Mouse (Mus musculus): ENCODE measurements at regions not wholly inside any gene's neighbourhood (a gene's known extent, or its start where the extent isn't known, plus 50 kb on each side); places are given as distances from the start of the nearest gene placed in this dataset.

GRCm38 (mm10) chr8:34523849-34524248, 412.3 kb upstream of the Gm10131 start:
- Histone ChIP-seq H3K27ac (ENCODE audit: insufficient read depth, low read length) (no peak overlapping the region), H3K4me1 (ENCODE audit: control insufficient read depth, insufficient read depth, low read length) (no peaks in the 10 kb centered on the region), H3K4me3 (ENCODE audit: insufficient read depth, low read length) (no peak overlapping the region)
- TF ChIP-seq POLR2A (IDR thresholded peaks at IDR 0.05; ENCODE audit: extremely low read depth, insufficient read depth, low read length) (no peak), CTCF (IDR thresholded peaks at IDR 0.05; ENCODE audit: extremely low read depth, insufficient read depth, low read length) (no peak)

DNA sequence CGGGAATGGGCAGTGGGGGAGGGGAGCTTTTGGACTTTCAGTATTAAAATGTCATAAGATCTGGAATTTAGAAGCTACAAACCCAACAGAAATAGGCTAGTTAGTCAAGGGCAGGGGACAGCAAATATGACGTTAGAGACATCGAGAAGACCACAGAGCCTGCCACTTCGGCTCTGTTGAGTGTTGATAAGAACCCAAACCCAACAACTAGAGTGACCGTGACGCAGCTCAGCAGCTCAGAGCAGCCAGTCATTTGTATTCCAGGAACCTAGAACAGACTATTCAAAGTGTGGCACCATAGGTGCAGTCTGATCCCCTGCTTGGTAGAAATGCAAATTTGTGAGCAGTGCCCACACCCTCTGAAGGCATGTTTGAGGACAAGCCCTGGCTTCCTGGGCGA, 409.8 kb upstream of the Gm10131 start:
- TF ChIP-seq POLR2A (IDR thresholded peaks at IDR 0.05; ENCODE audit: extremely low read depth, insufficient read depth, low read length) (no peak), CTCF (IDR thresholded peaks at IDR 0.05; ENCODE audit: extremely low read depth, insufficient read depth, low read length) (no peak)

GRCm38 (mm10) chr8:34520664-34521063, 409.1 kb upstream of the Gm10131 start:
- TF ChIP-seq POLR2A (IDR thresholded peaks at IDR 0.05; ENCODE audit: extremely low read depth, insufficient read depth, low read length) (no peak), CTCF (IDR thresholded peaks at IDR 0.05; ENCODE audit: extremely low read depth, insufficient read depth, low read length) (no peak)
- Histone ChIP-seq H3K4me1 (ENCODE audit: control insufficient read depth, insufficient read depth, low read length) (no peaks in the 10 kb centered on the region), H3K27ac (ENCODE audit: insufficient read depth, low read length) (no peak overlapping the region), H3K4me3 (ENCODE audit: insufficient read depth, low read length) (no peak overlapping the region)

More for the DNA sequence above, 409.8 kb upstream of the Gm10131 start:
- H3K27ac ChIP-seq (ENCODE audit: insufficient read depth, low read length): no peak overlapping the region
- H3K4me1 ChIP-seq (ENCODE audit: control insufficient read depth, insufficient read depth, low read length): no peaks in the 10 kb centered on the region
- H3K4me3 ChIP-seq (ENCODE audit: insufficient read depth, low read length): no peak overlapping the region

GRCm38 (mm10) chr8:34513459-34514090, 402.0 kb upstream of the Gm10131 start:
- no peaks in the 10 kb centered on the region for H3K4me1 ChIP-seq (ENCODE audit: control insufficient read depth, insufficient read depth, low read length)
- H3K4me3 ChIP-seq (ENCODE audit: insufficient read depth, low read length): no peak overlapping the region
- no peak overlapping the region for H3K27ac ChIP-seq (ENCODE audit: insufficient read depth, low read length)
- no peak for TF ChIP-seq POLR2A (IDR thresholded peaks at IDR 0.05; ENCODE audit: extremely low read depth, insufficient read depth, low read length)
- TF ChIP-seq CTCF (IDR thresholded peaks at IDR 0.05; ENCODE audit: extremely low read depth, insufficient read depth, low read length): no peak

DNA sequence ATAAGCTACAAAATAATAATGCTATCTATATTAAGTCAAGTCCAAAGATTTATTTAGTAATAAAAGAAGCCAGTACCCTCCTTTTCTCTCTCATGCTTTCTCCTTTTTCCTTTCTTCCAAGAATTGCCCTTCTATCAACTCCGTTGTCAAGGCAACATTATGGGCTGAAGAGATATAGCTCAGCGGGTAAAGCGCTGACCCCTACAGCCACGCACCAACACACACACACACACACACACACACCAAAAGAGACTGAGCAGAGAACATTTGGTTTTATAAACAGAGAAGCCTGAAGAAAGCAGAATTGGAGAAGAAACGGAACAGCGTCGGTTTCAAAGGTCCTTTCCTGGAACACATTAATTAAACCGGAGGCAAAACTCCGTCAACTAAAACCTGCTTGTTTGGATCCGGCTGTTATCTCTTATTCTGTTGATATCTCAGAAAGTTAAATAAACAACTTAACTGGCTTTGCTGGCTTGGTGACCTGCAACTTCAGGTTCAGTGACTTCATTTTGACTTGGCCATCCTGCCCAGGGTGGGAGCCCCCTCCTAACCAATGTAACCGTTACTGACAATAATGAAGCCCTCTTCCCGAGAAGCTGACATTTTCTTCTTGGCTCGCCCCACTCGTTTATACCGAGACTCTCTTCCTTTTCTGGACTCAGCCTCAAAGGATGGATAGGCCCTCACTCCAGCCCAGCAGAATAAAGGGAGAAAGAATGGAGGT, 394.5 kb upstream of the Gm10131 start:
- TF ChIP-seq CTCF (IDR thresholded peaks at IDR 0.05; ENCODE audit: extremely low read depth, insufficient read depth, low read length) (no peak), POLR2A (IDR thresholded peaks at IDR 0.05; ENCODE audit: extremely low read depth, insufficient read depth, low read length) (no peak)
- H3K27ac ChIP-seq (ENCODE audit: insufficient read depth, low read length): no peak overlapping the region

GRCm38 (mm10) chr8:34505102-34505501, 393.6 kb upstream of the Gm10131 start:
- Histone ChIP-seq H3K4me3 (ENCODE audit: insufficient read depth, low read length) (no peak overlapping the region), H3K4me1 (ENCODE audit: control insufficient read depth, insufficient read depth, low read length) (no peaks in the 10 kb centered on the region), H3K27ac (ENCODE audit: insufficient read depth, low read length) (no peak overlapping the region)
- no peak for TF ChIP-seq CTCF (IDR thresholded peaks at IDR 0.05; ENCODE audit: extremely low read depth, insufficient read depth, low read length)
- TF ChIP-seq POLR2A (IDR thresholded peaks at IDR 0.05; ENCODE audit: extremely low read depth, insufficient read depth, low read length): no peak

More for the DNA sequence above, 394.5 kb upstream of the Gm10131 start:
- Histone ChIP-seq H3K4me1 (ENCODE audit: control insufficient read depth, insufficient read depth, low read length) (no peaks in the 10 kb centered on the region), H3K4me3 (ENCODE audit: insufficient read depth, low read length) (no peak overlapping the region)

DNA sequence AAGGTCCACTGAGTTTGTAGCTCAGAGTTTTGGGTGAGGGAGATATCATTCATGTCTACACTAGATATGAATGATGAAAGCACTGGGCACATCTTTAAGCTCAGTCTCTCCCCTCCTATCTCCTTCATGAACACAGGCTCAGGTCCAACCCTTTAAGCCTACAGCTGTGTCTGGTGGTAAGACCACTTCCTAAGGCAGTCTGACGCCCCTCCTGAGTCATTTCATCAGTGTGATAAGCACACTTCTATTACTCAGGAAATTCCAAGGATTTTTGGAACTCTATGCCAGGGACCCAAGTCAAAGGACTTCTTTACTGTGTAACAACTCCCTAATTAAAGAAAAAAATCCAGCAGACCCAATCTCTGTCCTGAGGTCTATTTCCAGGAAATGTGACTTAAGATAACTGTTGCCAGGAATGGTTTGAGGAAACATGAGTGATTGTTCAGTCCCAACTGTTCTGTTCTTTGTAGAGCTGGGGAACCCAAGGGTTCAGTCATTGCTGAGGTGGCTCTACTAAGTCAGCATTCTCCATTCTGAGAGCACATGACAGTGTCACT, 391.1 kb upstream of the Gm10131 start:
- Histone ChIP-seq H3K4me3 (ENCODE audit: insufficient read depth, low read length) (no peak overlapping the region), H3K27ac (ENCODE audit: insufficient read depth, low read length) (no peak overlapping the region), H3K4me1 (ENCODE audit: control insufficient read depth, insufficient read depth, low read length) (peaks cover 3% of the 10 kb centered on the region; the same call in 1 of the 2 replicates)
- TF ChIP-seq POLR2A (IDR thresholded peaks at IDR 0.05; ENCODE audit: extremely low read depth, insufficient read depth, low read length): no peak

GRCm38 (mm10) chr8:34499196-34499595, 387.7 kb upstream of the Gm10131 start:
- TF ChIP-seq POLR2A (IDR thresholded peaks at IDR 0.05; ENCODE audit: extremely low read depth, insufficient read depth, low read length) (no peak), CTCF (IDR thresholded peaks at IDR 0.05; ENCODE audit: extremely low read depth, insufficient read depth, low read length) (no peak)
- H3K4me3 ChIP-seq (ENCODE audit: insufficient read depth, low read length): no peak overlapping the region
- H3K27ac ChIP-seq (ENCODE audit: insufficient read depth, low read length): no peak overlapping the region
- H3K4me1 ChIP-seq (ENCODE audit: control insufficient read depth, insufficient read depth, low read length): peaks cover 3% of the 10 kb centered on the region; the same call in 1 of the 2 replicates

- Histone ChIP-seq H3K27ac (ENCODE audit: insufficient read depth, low read length) (no peak overlapping the region), H3K4me1 (ENCODE audit: control insufficient read depth, insufficient read depth, low read length) (peaks cover 3% of the 10 kb centered on the region; the same call in 1 of the 2 replicates), H3K4me3 (ENCODE audit: insufficient read depth, low read length) (no peak overlapping the region)
- TF ChIP-seq CTCF (IDR thresholded peaks at IDR 0.05; ENCODE audit: extremely low read depth, insufficient read depth, low read length) (no peak), POLR2A (IDR thresholded peaks at IDR 0.05; ENCODE audit: extremely low read depth, insufficient read depth, low read length) (no peak)
Observed at GRCm38 (mm10) chr8:34496751-34497150, 385.2 kb upstream of the Gm10131 start.

- no peak overlapping the region for H3K27ac ChIP-seq (ENCODE audit: insufficient read depth, low read length)
- H3K4me1 ChIP-seq (ENCODE audit: control insufficient read depth, insufficient read depth, low read length): peaks cover 3% of the 10 kb centered on the region; the same call in 1 of the 2 replicates
- TF ChIP-seq CTCF (IDR thresholded peaks at IDR 0.05; ENCODE audit: extremely low read depth, insufficient read depth, low read length) (no peak), POLR2A (IDR thresholded peaks at IDR 0.05; ENCODE audit: extremely low read depth, insufficient read depth, low read length) (no peak)
- H3K4me3 ChIP-seq (ENCODE audit: insufficient read depth, low read length): no peak overlapping the region
Observed at GRCm38 (mm10) chr8:34495974-34496373, 384.4 kb upstream of the Gm10131 start.

All from cortical plate, adult 2 months (tissue).